Comparison of ENCODE assay signal across 18 mouse cellular contexts in genomic region chr1:134972920-134973319, GRCm38 (mm10). TPM values are rescaled to one million over a fixed set of nuclear protein-coding genes. Genes with fewer than 3 reads are reported as not detected.
DNase-seq lines count a peak whose midpoint lies in the region; ATAC-seq and TF ChIP-seq lines count a peak whose summit lies in the region.
"Had no signal": no experiment of that assay in that cellular context is flagged by ENCODE, and none has a peak within 500 bp of the region (broad histone marks: within the 10 kb centered on the region; RNA-seq: fewer than 3 reads in every experiment).

No protein-coding gene starts in this region.

- peaks cover 18% of the 10 kb centered on the region; the same call in 1 of the 2 replicates for H3K36me3 ChIP-seq in kidney, postnatal 0 days (ENCODE audit: insufficient read depth, low read length)
- peaks cover 34% of the 10 kb centered on the region for H3K36me3 ChIP-seq in kidney, embryonic 16.5 days (ENCODE audit: insufficient read depth, low read length)
- H3K36me3 ChIP-seq in midbrain, postnatal 0 days (ENCODE audit: insufficient read depth, low read length) = no peaks in the 10 kb centered on the region
- peaks cover 5% of the 10 kb centered on the region for H3K36me3 ChIP-seq in midbrain, embryonic 11.5 days (ENCODE audit: control insufficient read depth, insufficient read depth, low read length)
- no peaks in the 10 kb centered on the region for H3K36me3 ChIP-seq in stomach, postnatal 0 days (ENCODE audit: control insufficient read depth, insufficient read depth, low read length)
- H3K36me3 ChIP-seq: neural tube, embryonic 13.5 days had no signal

- TF ChIP-seq EP300 in stomach, postnatal 0 days (optimal IDR thresholded peaks at IDR 0.05) = no peak

- peak; percentile 54 for TF ChIP-seq CTCF in kidney, postnatal 0 days (IDR thresholded peaks at IDR 0.05; ENCODE audit: low read depth)
- peak; percentile 76 for TF ChIP-seq CTCF in midbrain, postnatal 0 days (IDR thresholded peaks at IDR 0.05)
- peak; percentile 66 for TF ChIP-seq CTCF in stomach, postnatal 0 days (IDR thresholded peaks at IDR 0.05; ENCODE audit: low read depth)

- H3K4me1 ChIP-seq in kidney, postnatal 0 days (replicated peaks; ENCODE audit: insufficient read depth, low read length) = no peaks in the 10 kb centered on the region
- H3K4me1 ChIP-seq in kidney, embryonic 16.5 days (ENCODE audit: insufficient read depth, low read length) = no peaks in the 10 kb centered on the region
- H3K4me1 ChIP-seq in midbrain, postnatal 0 days (ENCODE audit: insufficient read depth, low read length) = no peaks in the 10 kb centered on the region
- H3K4me1 ChIP-seq in midbrain, embryonic 11.5 days (ENCODE audit: control insufficient read depth, insufficient read depth, low read length) = no peaks in the 10 kb centered on the region
- H3K4me1 ChIP-seq in stomach, postnatal 0 days (replicated peaks; ENCODE audit: control insufficient read depth, insufficient read depth) = no peaks in the 10 kb centered on the region
- H3K4me1 ChIP-seq: liver, embryonic 12.5 days; neural tube, embryonic 13.5 days had no signal

- no peaks in the 10 kb centered on the region for H3K9me3 ChIP-seq in kidney, postnatal 0 days (replicated peaks; ENCODE audit: low read length)
- no peaks in the 10 kb centered on the region for H3K9me3 ChIP-seq in kidney, embryonic 16.5 days (ENCODE audit: low read length)
- H3K9me3 ChIP-seq in midbrain, postnatal 0 days (ENCODE audit: low read length) = no peaks in the 10 kb centered on the region
- no peaks in the 10 kb centered on the region for H3K9me3 ChIP-seq in midbrain, embryonic 11.5 days (ENCODE audit: control insufficient read depth, low read length)
- H3K9me3 ChIP-seq in stomach, postnatal 0 days (ENCODE audit: control insufficient read depth, low read length) = no peaks in the 10 kb centered on the region
- H3K9me3 ChIP-seq: liver, embryonic 12.5 days; neural tube, embryonic 13.5 days had no signal

- H3K27ac ChIP-seq in kidney, postnatal 0 days = no peak overlapping the region
- H3K27ac ChIP-seq in kidney, embryonic 16.5 days (ENCODE audit: low read length) = no peak overlapping the region
- H3K27ac ChIP-seq in midbrain, postnatal 0 days (ENCODE audit: low read depth, low read length) = no peak overlapping the region
- no peak overlapping the region for H3K27ac ChIP-seq in midbrain, embryonic 11.5 days (ENCODE audit: low read depth, low read length)
- H3K27ac ChIP-seq in stomach, postnatal 0 days (replicated peaks) = no peak overlapping the region
- H3K27ac ChIP-seq: liver, embryonic 12.5 days; macrophage; neural tube, embryonic 13.5 days had no signal

- 72% methylated on average over 1 of the region's 1 CpGs for WGBS in kidney, postnatal 0 days
- WGBS in kidney, embryonic 16.5 days = 72% methylated on average over 1 of the region's 1 CpGs
- 68% methylated on average over 1 of the region's 1 CpGs for WGBS in midbrain, postnatal 0 days
- WGBS in midbrain, embryonic 11.5 days = 69% methylated on average over 1 of the region's 1 CpGs
- 63% methylated on average over 1 of the region's 1 CpGs for WGBS in stomach, postnatal 0 days

- no peak for ATAC-seq in kidney, postnatal 0 days (replicated peaks; ENCODE audit: low FRiP score, low read depth)
- ATAC-seq in kidney, embryonic 16.5 days (ENCODE audit: low FRiP score, low TSS enrichment) = no peak
- no peak for ATAC-seq in midbrain, postnatal 0 days (ENCODE audit: low FRiP score)
- no peak for ATAC-seq in midbrain, embryonic 11.5 days (ENCODE audit: low FRiP score)
- no peak for ATAC-seq in stomach, postnatal 0 days (ENCODE audit: low FRiP score, low TSS enrichment)
- ATAC-seq: activated CD4-positive, CD25-positive, alpha-beta regulatory T cell, adult 4 months; liver, embryonic 12.5 days; midbrain, embryonic 16.5 days had no signal

- H3K9ac ChIP-seq in kidney, postnatal 0 days (ENCODE audit: low read depth, low read length) = no peak overlapping the region
- H3K9ac ChIP-seq in kidney, embryonic 16.5 days (replicated peaks; ENCODE audit: low read length) = no peak overlapping the region
- no peak overlapping the region for H3K9ac ChIP-seq in midbrain, postnatal 0 days (replicated peaks; ENCODE audit: low read length, poor library complexity, severe bottlenecking)
- H3K9ac ChIP-seq in midbrain, embryonic 11.5 days (ENCODE audit: low read length) = no peak overlapping the region
- H3K9ac ChIP-seq in stomach, postnatal 0 days (ENCODE audit: low read length) = no peak overlapping the region
- H3K9ac ChIP-seq: liver, embryonic 12.5 days; neural tube, embryonic 13.5 days had no signal

- peak; percentile 20 for DNase-seq in embryo, embryonic 10 days (ENCODE audit: low spot score)
- DNase-seq in embryo, embryonic 10.5 days (ENCODE audit: low spot score) = no peak
- DNase-seq in kidney, postnatal 0 days (ENCODE audit: low spot score) = no peak
- peak; percentile 62 for DNase-seq in midbrain, postnatal 0 days (ENCODE audit: low spot score)
- DNase-seq in midbrain, embryonic 11.5 days (ENCODE audit: low spot score, missing footprints) = no peak
- DNase-seq in stomach, postnatal 0 days (ENCODE audit: low spot score) = no peak
- no peak for DNase-seq in T-cell, adult 2 months (ENCODE audit: low spot score)
- DNase-seq: cerebellum, adult 2 months; embryo, embryonic 11 days; gastrocnemius, postnatal 25 days; kidney, adult 18-20 months had no signal

- H3K27me3 ChIP-seq in kidney, postnatal 0 days (ENCODE audit: insufficient read depth, low read length) = no peaks in the 10 kb centered on the region
- no peaks in the 10 kb centered on the region for H3K27me3 ChIP-seq in kidney, embryonic 16.5 days (ENCODE audit: insufficient read depth, low read length)
- no peaks in the 10 kb centered on the region for H3K27me3 ChIP-seq in midbrain, postnatal 0 days (ENCODE audit: insufficient read depth, low read length)
- H3K27me3 ChIP-seq in midbrain, embryonic 11.5 days (ENCODE audit: control insufficient read depth, insufficient read depth, low read length) = no peaks in the 10 kb centered on the region
- no peaks in the 10 kb centered on the region for H3K27me3 ChIP-seq in stomach, postnatal 0 days (ENCODE audit: control insufficient read depth, insufficient read depth, low read length)
- H3K27me3 ChIP-seq: liver, embryonic 12.5 days; neural tube, embryonic 13.5 days had no signal

- no peak overlapping the region for H3K4me2 ChIP-seq in kidney, postnatal 0 days (ENCODE audit: low read length)
- H3K4me2 ChIP-seq in kidney, embryonic 16.5 days (replicated peaks; ENCODE audit: low read depth, low read length) = no peak overlapping the region
- H3K4me2 ChIP-seq in midbrain, postnatal 0 days (ENCODE audit: low read depth, low read length, poor library complexity, severe bottlenecking) = no peak overlapping the region
- no peak overlapping the region for H3K4me2 ChIP-seq in midbrain, embryonic 11.5 days
- H3K4me2 ChIP-seq in stomach, postnatal 0 days (replicated peaks; ENCODE audit: low read depth) = no peak overlapping the region
- H3K4me2 ChIP-seq: heart, embryonic 11.5 days; liver, embryonic 12.5 days; neural tube, embryonic 13.5 days had no signal

- no peak overlapping the region for H3K4me3 ChIP-seq in kidney, postnatal 0 days (replicated peaks; ENCODE audit: low read depth, low read length)
- H3K4me3 ChIP-seq in kidney, embryonic 16.5 days (ENCODE audit: low read length) = no peak overlapping the region
- no peak overlapping the region for H3K4me3 ChIP-seq in midbrain, postnatal 0 days (ENCODE audit: low read depth, low read length)
- no peak overlapping the region for H3K4me3 ChIP-seq in midbrain, embryonic 11.5 days (ENCODE audit: low read depth, low read length)
- no peak overlapping the region for H3K4me3 ChIP-seq in stomach, postnatal 0 days (ENCODE audit: low read depth, low read length)
- H3K4me3 ChIP-seq: liver, embryonic 12.5 days; neural tube, embryonic 13.5 days had no signal

RNA-seq across cellular contexts. Expression of gene Ube2t, which starts 10.6 kb away (rescaled TPM):
- 24.7 and 27.1 TPM in 2 replicates for polyA plus RNA-seq in kidney, postnatal 0 days (2015; fragmentation: Nextera tagmentation; extraction: Ambion mirVana)
- 39.7 and 40.2 TPM in 2 replicates for polyA plus RNA-seq in kidney, embryonic 16.5 days (2015; fragmentation: Nextera tagmentation; extraction: Ambion mirVana)
- total RNA-seq in midbrain, postnatal 0 days (2014; rRNA removed) = 3.1 and 3.5 TPM in 2 replicates
- 3.8 and 5.3 TPM in 2 replicates for polyA plus RNA-seq in midbrain, postnatal 0 days (2015; fragmentation: Nextera tagmentation; extraction: Ambion mirVana)
- 48.2 and 54.0 TPM in 2 replicates for polyA plus RNA-seq in midbrain, embryonic 11.5 days (2014; fragmentation: Nextera tagmentation; extraction: Ambion mirVana)
- 10.5 and 13.4 TPM in 2 replicates for polyA plus RNA-seq in stomach, postnatal 0 days (2015; fragmentation: Nextera tagmentation; extraction: Ambion mirVana)

RNA-seq across cellular contexts. Expression of gene Ppp1r12b, which starts 17.2 kb away (rescaled TPM):
- polyA plus RNA-seq in kidney, postnatal 0 days (2015; fragmentation: Nextera tagmentation; extraction: Ambion mirVana) = 3.2 and 3.4 TPM in 2 replicates
- polyA plus RNA-seq in kidney, embryonic 16.5 days (2015; fragmentation: Nextera tagmentation; extraction: Ambion mirVana) = 5.4 and 6.1 TPM in 2 replicates
- total RNA-seq in midbrain, postnatal 0 days (2014; rRNA removed) = 37.7 and 43.8 TPM in 2 replicates
- polyA plus RNA-seq in midbrain, postnatal 0 days (2015; fragmentation: Nextera tagmentation; extraction: Ambion mirVana) = 9.1 and 11.3 TPM in 2 replicates
- polyA plus RNA-seq in midbrain, embryonic 11.5 days (2014; fragmentation: Nextera tagmentation; extraction: Ambion mirVana) = 7.5 and 9.2 TPM in 2 replicates
- polyA plus RNA-seq in stomach, postnatal 0 days (2015; fragmentation: Nextera tagmentation; extraction: Ambion mirVana) = 12.5 and 13.3 TPM in 2 replicates

Comparison
In these comparisons a context has a peak if more than half of its experiments do, and no peak if none do; other contexts are left out.
1. DNase-seq: peak in embryo, embryonic 10 days (single experiment) and midbrain, postnatal 0 days (single experiment); none in embryo, embryonic 10.5 days (single experiment), kidney, postnatal 0 days (single experiment), midbrain, embryonic 11.5 days (single experiment), stomach, postnatal 0 days (single experiment) and T-cell, adult 2 months (single experiment).
2. Peak in every context shown above with its lines, with median percentiles within 50 percentile points of each other: CTCF ChIP-seq.